Mouse (Mus musculus): ENCODE measurements around the gene Cnpy2. TPM values are rescaled to one million over a fixed set of nuclear protein-coding genes. Genes with fewer than 3 reads are reported as not detected.
A peak's percentile ranks its signal among the peaks of the same experiment; 100 is the strongest.
"Not testable (repeated sequence)": the region's sequence is repeated elsewhere in the genome, so short reads cannot be mapped to it uniquely, and the experiment has no call there.

Cnpy2 gene
- total RNA-seq, 2 experiments from 2014 or later, result 65.4 to 67.3 TPM

DNA sequence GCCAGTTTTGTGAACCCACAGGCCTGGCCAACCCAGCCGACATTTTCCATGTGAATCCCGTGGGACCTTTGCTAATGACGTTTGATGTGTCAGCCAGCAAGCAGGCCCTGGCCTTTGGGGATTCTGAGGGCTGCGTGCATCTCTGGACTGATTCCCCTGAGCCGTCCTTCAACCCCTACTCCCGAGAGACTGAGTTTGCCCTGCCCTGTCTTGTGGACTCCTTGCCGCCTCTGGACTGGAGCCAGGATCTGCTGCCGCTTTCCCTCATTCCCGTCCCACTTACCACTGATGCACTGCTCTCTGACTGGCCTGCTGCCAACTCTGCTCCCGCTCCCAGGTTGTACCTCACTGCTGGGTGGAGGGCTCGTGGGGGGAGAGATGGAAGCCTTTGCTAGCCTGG, 12.1 kb upstream of the Cnpy2 start:
- peak in 1 of 2 experiments; percentile 21 for DNase-seq
- intact Hi-C loops (cut with DNase I), result no loop called here

DNA sequence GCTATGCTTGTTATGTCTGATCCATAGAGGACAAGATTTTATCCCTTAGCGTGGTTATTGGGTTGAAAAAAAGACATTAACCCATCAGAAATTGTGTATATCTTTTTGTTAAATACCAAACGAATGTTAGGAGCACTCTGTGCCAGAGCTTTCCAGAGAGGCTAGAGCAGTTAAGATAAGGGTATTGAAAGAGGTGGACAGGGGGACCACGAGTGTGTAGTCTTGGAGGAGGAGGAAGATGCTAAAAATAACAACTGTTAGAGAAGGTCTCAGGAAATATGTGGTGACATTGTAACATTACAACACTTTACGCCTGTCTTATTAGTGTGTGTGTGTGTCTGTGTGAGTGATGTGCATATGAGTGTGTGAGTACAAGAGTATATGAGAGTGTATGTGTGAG, 11.4 kb upstream of the Cnpy2 start:
- intact Hi-C loops (cut with DNase I), result no loop called here
- no peak for DNase-seq

DNA sequence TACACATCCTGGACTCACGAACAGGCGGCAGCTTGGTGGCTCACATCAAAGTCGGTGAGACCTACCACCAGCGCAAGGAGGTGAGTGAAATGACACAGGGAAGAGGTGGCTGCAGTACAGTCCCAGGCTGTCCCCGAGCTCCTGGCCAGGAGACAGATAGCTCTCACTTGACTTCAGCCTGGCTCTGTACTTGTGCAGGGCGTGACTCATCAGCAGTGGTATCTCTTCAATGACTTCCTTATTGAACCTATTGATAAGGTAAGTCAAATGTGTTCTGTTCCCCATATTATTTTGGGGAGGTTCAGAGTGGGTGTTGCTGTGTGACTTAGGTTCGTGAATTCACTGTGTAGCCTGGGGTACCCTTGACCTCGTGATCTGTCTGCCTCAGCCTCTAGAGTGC, 6.7 kb upstream of the Cnpy2 start:
- intact Hi-C loops (cut with DNase I), result no loop called here
- no peak for DNase-seq

DNA sequence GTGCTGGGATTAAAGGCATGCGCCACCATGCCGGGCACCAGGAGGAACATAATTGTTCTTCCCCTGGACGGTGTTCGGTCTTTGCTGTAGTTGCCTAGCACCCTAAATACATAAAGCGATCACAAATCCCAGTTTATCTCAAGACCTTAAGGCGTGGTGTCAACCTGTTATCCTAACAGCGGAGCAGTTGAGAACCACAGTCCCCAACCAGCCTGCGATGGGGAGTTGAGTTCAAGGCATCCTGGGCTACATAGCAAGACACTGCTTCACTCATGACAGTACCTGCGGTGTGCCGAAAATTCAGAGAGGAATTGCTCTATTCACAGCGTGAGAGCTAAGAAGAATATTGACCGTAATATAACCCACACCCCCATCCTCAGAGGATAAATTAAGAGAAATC, 618 bp upstream of the Cnpy2 start:
- intact Hi-C loops (cut with DNase I), result no loop called here
- DNase-seq, result no peak

DNA sequence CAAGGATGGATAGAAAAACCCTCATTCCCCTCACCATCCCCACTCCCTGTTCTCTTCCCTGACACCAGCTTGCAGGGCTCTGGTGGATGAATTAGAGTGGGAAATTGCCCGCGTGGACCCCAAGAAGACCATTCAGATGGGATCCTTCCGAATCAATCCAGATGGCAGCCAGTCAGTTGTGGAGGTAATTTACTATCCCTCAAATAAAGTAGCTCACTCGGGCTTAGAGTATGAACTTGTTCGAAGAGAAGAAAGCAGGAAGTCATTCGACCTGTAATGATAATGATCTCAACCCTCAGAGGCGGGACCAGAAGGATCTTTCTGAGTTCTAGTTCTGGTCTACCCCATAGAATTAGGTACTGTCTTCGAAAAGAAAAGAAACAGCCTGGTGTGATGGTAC, 1.3 kb downstream of the Cnpy2 start:
- intact Hi-C loops (cut with DNase I), result no loop called here
- DNase-seq, result no peak

DNA sequence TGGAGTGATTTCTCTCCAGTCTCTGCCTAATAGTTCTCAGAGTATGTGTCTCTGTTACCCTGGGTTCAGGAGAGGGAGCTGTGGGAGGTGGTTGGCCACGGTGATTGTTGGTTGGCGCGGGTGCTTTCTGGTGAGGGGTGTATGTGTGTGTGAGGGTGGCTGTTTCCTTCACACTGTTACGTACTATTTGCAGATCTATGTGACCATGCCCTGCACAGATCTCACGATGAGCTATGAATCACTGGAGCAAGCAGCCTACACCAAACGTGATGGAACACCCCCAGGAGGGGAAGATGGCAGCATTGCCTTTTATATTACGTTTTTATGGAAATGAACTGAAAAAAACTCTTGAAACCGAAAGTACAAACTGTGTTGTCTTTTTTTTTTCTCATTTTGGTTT, 4.6 kb downstream of the Cnpy2 start:
- intact Hi-C loops (cut with DNase I), result no loop called here
- DNase-seq, result no peak

DNA sequence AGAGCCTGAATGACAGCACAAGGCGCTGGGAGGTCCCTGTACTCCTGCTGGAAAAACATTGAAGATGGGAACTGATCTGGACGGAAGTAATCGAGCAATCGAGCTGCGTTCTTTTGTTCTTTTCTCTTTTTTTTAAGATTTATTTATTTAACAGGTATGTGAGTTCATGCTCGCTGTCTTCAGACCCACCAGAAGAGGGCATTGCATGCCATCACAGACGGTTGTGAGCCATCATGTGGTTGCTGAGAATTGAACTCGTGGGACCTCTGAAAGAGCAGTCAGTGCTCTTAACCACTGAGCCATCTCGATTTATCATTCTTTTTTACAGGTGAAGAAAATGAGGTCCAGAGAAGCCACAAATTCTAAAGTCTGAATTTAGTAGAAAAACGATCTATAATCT, 5.4 kb downstream of the Cnpy2 start:
- no peak for DNase-seq
- intact Hi-C loops (cut with DNase I), result no loop called here

DNA sequence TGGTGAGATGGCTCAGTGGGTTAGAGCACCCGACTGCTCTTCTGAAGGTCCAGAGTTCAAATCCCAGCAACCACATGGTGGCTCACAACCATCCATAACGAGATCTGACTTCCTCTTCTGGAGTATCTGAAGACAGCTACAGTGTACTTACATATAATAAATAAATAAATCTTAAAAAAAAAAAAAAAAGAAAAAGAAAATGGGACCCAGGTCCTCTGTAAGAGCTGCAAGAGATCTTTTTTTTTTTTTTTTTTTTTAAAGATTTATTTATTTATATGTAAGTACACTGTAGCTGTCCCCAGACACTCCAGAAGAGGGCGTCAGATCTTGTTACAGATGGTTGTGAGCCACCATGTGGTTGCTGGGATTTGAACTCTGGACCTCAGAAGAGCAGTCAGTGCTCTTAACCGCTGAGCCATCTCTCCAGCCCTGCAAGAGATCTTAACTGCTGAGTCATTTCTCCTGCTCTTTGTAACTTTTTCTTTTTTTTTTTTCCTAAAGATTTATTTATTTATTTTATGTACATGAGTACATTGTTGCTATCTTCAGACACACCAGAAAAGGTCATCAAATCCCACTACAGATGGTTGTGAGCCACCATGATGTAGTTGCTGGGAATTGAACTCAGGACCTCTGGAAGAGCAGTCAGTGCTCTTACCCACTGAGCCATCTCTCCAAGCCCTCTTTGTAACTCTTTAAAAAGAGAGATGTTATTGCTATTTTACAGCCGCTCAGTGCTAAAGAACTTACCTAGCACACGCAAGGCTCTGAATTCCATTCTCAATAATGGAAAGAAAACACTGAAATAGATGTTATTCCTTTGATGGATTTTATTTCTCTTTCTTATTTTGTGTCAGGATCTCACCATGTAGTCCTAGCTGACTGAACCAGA, 10.3 kb downstream of the Cnpy2 start:
- DNase-seq; intact Hi-C loops (cut with DNase I): not testable (repeated sequence)

DNA sequence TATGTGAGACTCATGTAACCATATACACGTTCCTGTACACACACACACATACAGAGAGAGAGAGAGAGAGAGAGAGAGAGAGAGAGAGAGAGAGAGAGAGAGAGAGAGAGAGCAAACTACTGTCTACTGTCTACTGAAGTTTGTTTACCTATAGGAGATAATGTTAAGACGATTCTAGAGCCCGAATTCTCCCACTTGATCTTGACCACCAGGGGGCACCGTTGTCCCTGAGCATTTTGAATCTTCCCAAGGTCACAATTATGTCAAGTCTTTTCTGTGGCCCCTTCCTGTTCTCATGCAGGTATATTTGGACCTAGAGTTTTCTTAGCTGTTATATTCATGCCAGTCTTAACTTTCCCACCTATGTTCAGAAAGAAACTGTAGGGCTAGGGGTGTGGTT, 13.3 kb downstream of the Cnpy2 start:
- intact Hi-C loops (cut with DNase I), result loop anchor here (2.0 to 5.0 kb wide), 3 partner anchors 42 to 119 kb away; partner anchors contain the start of genes Ankrd52, Nabp2 and Rnf41
- peak; percentile 80 to 86 for DNase-seq

DNA sequence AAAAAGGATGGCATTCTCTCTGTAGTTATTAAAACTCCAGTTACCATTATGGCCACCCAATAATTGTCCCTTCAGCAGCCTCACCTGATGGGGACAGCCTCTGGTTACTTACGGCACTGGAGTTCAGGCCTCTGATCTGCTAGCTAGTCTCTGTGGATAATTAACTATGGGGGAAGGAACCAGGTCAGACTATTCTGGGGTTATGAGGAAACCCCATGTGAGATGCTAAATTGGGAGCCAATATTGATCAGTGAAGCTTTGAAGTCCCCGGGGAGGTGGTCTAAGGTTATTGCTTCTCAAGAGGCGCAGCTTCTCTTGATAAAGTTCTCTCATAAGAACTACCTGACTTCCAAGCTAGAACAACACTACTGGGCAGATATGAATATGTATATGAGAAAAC, 13.9 kb downstream of the Cnpy2 start:
- intact Hi-C loops (cut with DNase I), result loop anchor here (2.0 to 5.0 kb wide), 2 partner anchors 23 to 41 kb away; partner anchors contain the start of gene Ankrd52
- DNase-seq, result no peak

DNA sequence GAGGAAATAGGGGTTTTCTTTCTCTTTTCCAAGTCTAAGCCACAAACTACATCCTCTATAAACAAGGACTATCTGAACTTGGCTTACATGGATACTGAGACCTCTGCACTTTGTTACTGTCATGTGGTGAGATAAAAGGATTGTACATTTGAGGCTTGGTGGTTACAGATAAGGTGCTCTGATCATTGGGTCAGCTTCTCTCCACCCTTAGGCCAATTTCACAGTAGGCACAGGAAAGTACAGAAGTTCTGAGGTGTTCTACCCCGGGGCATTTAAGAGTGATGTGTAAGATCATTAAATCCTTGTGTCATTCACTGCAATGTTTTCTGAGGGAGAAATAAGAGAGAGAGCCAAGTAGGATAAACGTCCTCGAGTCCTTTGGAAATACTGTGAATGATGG, 14.3 kb downstream of the Cnpy2 start:
- intact Hi-C loops (cut with DNase I), result loop anchor here (2.0 to 5.0 kb wide), 2 partner anchors 22 to 41 kb away; partner anchors contain the start of gene Ankrd52
- DNase-seq, result no peak

DNA sequence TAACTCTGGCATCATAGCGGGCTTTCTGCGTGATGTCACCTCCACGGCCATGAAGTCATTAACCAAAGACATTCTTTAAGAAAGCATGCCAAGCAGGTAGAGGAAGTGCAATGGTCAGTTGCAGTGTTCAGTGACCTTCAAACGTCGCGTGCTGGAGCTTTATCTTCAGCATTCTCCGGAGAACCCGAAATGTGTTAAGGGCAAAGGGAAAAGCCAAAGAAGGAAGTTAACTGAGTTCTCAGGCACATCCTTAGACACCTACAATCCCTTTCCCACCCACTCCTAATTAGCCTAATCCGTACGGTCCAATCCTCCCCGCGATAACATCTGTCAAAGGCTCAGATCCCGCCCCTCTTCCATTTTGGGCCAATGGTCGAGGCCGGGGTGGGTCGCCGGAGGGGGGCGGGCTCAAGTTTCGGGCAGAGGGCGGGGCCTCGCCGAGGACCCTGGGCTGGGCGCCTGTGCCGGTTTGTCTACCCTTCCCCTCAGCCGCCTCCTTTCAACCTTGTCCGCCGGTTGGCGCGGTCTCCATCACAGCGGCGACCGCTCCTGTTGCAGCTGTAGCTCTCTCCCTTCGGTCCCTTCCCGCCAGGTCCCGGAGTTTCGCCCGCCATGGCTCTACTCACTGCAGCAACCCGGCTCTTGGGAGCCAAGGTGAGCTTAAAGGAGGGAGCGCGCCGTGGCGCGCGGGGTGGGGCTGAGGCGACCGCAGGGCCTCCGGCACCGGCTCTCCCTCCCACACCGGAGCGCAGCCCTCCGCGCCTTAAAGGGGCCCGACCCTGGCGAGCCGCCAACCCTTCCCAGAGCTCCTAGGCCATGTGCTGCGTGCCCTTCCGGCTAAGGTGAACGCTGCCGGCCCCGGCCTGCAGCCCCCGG, 15.3 kb downstream of the Cnpy2 start, which contains the start of gene Cs:
Gene Cs, plus strand, starts transcription at position 429 of the 876 bp plus-strand sequence.
- intact Hi-C loops (cut with DNase I), result loop anchor here (1.0 to 5.0 kb wide), 4 partner anchors 21 to 120 kb away; partner anchors contain the start of genes Ankrd52 and Pan2
- peak; percentile 97 for DNase-seq

DNA sequence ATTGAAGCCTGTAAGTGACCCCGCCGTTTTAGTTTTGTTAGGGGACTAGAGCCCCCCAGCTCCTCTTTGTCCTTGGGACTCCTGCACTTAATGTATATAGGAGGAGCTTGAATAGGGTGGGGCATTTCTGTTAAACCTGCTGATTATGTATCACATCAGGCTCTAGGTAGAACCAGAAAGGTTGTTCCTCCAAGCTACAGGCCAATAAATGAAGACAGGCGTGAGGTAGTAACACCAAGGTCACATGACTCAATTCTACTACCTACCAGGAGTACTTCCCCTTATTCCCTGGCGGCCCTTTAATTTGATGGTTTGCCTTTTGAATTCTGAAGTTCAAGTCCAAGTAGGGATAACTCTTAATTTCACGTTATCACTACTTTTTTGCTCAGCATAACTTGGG, 16.2 kb downstream of the Cnpy2 start:
- no peak for DNase-seq
- intact Hi-C loops (cut with DNase I), result loop anchor here (5.0 kb wide), 1 partner anchor 39 kb away; the partner anchor contains the start of gene Ankrd52

DNA sequence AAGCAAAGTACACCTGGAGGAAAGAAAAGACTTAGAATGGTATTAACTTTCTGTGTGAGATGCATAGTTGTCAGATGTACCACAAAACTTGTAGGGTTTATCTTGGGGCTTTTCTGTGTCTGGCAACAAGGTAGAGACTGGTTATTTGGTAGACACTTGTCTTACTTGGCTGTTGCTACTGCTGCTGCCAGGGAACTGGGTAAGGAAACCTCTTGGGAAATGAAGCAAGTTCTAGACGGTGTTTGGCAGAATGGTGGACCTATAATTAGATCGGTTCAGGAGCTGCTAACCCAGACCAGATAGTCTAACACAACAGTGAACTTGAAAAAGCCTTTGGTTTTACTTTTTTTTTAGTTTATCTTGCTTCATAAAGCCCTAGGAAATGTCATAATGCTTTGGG, 16.7 kb downstream of the Cnpy2 start:
- intact Hi-C loops (cut with DNase I), result loop anchor here (5.0 kb wide), 1 partner anchor 38 kb away; the partner anchor contains the start of gene Ankrd52
- no peak for DNase-seq

DNA sequence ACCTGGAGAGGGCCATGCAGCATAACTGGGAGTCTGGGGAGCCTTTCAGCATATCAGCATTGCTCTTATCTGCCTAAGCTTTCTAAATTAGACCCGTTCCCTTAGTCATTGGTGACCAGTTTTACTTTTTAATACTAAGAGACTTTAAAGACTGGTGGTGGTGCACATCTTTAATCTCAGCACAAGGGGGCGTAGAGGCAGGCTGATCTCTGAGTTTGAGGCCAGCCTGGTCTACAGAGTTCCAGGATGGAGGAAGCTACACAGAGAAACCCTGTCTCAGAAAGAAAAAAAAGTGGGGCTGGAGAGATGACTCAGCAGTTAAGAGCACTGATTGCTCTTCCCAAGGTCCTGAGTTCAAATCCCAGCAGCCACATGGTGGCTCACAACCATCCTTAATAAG, 18.0 kb downstream of the Cnpy2 start:
- intact Hi-C loops (cut with DNase I), result no loop called here
- DNase-seq, result no peak

DNA sequence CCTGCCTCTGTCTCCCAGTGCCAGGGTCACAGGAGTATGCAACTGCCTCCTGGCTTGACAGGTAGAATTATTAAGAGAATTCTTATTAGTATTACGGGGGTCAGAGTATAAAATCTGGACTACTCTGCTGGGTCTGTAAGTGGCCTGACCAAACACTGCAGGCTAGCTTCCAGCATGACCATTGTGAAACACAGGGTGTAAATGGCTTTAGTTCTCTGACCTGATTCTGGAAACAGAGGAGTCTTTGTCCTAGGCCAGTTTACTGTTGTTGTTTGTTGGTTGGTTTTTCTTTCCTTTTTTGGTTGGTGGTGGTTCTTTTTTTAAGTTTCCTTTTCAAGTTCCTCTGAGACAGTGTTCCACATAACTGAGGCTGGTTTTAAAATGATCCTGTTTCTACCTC, 21.2 kb downstream of the Cnpy2 start:
- intact Hi-C loops (cut with DNase I), result no loop called here
- no peak for DNase-seq

DNA sequence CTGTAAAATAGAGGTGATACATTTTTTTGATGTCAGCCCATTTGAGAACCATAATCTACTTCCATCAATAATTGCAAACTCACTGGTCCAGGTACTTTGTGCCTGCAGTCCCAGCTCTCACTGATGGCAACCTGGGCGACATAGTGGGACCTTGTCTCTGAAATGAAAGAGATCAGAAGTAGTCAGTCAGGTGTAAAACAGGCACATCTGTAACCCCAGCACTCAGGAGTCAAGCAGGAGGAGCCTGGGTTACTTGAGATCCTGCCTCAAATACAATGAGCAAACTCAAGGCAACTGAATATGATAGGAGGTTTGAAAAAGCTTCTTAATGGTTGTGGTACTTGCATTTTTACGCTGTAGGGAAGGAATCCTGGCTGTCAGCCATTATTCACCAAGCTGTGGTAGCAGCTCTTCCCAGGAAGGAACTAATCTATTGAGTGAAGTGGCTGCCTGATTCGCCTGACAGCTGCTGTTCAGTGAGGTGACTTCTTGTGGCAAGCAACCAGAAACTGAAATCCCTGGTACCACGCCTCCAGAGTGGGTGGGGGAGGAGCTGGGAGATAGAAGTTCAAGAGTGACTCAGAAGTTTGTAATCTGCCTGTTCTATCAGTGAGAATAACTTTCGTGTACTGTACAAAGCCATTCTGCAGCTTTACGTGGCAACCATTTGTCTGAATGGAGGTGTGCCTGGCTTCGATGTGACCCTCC, 22.5 kb downstream of the Cnpy2 start:
- intact Hi-C loops (cut with DNase I), result no loop called here

DNA sequence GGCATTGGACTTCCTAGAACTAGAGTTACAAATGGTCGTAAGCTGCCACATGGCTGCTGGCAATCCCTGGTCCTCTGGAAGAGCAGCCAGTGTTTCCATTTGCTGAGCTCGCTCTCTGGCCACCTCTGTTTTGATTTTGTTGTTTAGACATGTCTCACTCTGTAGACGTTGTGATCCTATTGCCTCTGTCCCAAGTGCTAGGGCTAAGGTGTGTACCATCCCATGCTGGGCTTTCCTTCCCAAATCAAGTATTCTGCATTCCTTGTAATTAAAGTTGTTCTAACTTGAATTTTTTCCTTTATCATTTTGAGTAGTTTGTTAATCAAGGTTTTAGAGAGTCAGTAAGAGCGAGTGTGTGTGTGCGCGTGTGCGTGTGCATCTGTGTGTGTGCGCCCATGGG, 25.3 kb downstream of the Cnpy2 start:
- DNase-seq, result no peak
- intact Hi-C loops (cut with DNase I), result no loop called here

More for the DNA sequence above, 22.5 kb downstream of the Cnpy2 start:
- DNase-seq, result peak; percentile 73 to 78

DNA sequence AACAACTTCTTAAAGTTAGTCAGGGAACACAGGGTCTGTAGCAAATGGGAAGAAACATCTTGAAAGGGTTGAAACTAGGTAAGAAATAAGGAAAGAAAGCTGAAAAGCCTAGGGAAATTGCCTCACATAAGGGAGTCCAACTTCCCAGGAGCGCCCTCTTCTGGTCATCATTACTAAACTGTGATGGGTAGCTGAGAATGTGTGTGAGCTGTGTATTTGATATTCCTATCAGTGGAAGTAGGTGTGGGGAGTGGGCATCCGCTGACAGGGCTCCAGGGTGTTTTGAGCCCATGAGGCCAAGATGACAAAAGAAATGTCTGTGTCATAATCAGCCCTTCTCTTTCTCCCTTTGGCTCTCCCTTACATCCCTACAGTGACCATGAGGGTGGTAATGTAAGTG, 36.5 kb downstream of the Cnpy2 start:
- peak in 1 of 2 experiments; percentile 55 for DNase-seq
- intact Hi-C loops (cut with DNase I), result loop anchor here (2.0 kb wide), 1 partner anchor 22 kb away; the partner anchor contains the start of gene Cs

DNA sequence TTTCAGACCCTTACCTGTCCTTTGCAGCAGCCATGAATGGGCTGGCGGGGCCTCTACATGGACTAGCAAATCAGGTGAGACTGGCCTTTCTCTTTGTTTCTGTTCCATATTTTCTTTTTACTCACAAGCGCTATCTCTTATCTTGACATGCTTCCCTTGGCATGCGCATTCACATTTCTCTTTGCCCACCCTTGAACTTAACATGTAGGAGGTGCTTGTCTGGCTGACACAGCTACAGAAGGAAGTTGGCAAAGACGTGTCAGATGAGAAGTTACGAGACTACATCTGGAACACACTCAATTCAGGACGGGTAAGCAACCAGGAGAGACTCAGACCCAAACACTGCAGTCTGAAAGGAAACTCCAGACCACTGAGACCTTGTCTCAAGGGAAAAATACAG, 37.0 kb downstream of the Cnpy2 start:
- no peak for DNase-seq
- intact Hi-C loops (cut with DNase I), result loop anchor here (2.0 kb wide), 1 partner anchor 22 kb away; the partner anchor contains the start of gene Cs
